Mouse (Mus musculus) mammary gland, adult 2 months (tissue): ENCODE results near the gene Ankrd34b. TPM values are rescaled to one million over a fixed set of nuclear protein-coding genes. Genes with fewer than 3 reads are reported as not detected.

ENCODE experiments used
- polyA plus RNA-seq: library from polyadenylated mRNA; depleted of rRNA; stranded (reverse); fragments of >200 nt; gene quantifications from 2 replicates; pipeline ENCODE4 v1.2.3, GENCODE M21; 2012; ENCODE audit warnings: low replicate concordance; rRNA removed

Ankrd34b gene
- polyA plus RNA-seq, result not detected in 2 replicates

GRCm38 (mm10) chr13:92425758-92426264, at the start of gene Ankrd34b:
Gene Ankrd34b, plus strand, starts transcription at chr13:92425896.

DNA sequence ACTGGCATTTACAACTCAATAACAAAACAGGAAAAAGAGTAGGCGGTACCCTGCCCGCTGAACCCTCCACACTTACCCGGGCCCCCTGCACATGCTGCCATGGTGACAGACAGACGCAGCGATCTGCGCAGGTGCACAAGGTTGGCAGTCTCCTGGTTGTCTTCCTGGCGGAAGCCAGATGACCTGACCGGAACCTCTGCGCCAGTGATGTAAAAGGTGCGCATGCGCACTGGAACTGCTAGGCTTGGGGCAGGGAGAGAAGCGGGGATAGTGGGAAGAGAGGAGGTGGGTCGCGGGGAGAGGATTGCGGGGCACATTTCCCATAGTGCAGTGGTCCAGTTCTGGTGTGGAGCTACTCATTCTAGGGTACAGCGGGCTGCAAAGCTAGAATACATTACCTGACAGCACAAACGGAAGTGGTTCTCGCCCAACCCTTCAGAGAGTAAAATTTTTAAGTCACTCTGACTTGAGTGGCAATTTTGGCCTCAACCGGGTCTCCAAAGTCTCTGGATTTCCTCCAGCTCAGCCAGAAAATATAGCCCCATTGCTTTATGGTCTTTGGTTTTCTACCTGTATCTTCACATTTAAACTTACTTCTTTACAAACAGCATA, 58.3 kb downstream of the Ankrd34b start, which contains the start of gene Fam151b:
Gene Fam151b, minus strand, starts transcription at position 164 of the 612 bp plus-strand sequence.

Other genes starting within 250 kb of the Ankrd34b start
- not detected in 2 replicates for gene Gm20379, start 119.9 kb upstream of the Ankrd34b start, polyA plus RNA-seq
- gene Dhfr, start 71.2 kb upstream of the Ankrd34b start, polyA plus RNA-seq, result 0.72 and 1.0 TPM in 2 replicates
- gene Msh3, start 70.9 kb upstream of the Ankrd34b start, polyA plus RNA-seq, result 3.6 and 4.5 TPM in 2 replicates
- 1.5 and 2.5 TPM in 2 replicates for gene Fam151b, start 58.1 kb downstream of the Ankrd34b start, polyA plus RNA-seq
- 2.0 and 6.4 TPM in 2 replicates for gene Zfyve16, start 105.0 kb downstream of the Ankrd34b start, polyA plus RNA-seq
- not detected in 2 replicates for gene Spz1, start 150.3 kb downstream of the Ankrd34b start, polyA plus RNA-seq
- 19.1 and 22.6 TPM in 2 replicates for gene Serinc5, start 185.2 kb downstream of the Ankrd34b start, polyA plus RNA-seq